Mouse (Mus musculus): ENCODE measurements around the gene Dock10.

Gene Dock10

GRCm38 (mm10) chr1:80512210-80512948 lies 245.9 kb downstream of the Dock10 start:
- no peak for TF ChIP-seq GATA4 (IDR thresholded peaks at IDR 0.05; ENCODE audit: insufficient replicate concordance, low read length)

GRCm38 (mm10) chr1:80504757-80505156 lies 253.6 kb downstream of the Dock10 start:
- no peak for TF ChIP-seq GATA4 (IDR thresholded peaks at IDR 0.05; ENCODE audit: insufficient replicate concordance, low read length)

- no peak for TF ChIP-seq GATA4 (IDR thresholded peaks at IDR 0.05; ENCODE audit: insufficient replicate concordance, low read length)
These were observed 254.2 kb downstream of the Dock10 start for GRCm38 (mm10) chr1:80504081-80504480.

- TF ChIP-seq GATA4 (IDR thresholded peaks at IDR 0.05; ENCODE audit: insufficient replicate concordance, low read length), result no peak
These were observed 255.7 kb downstream of the Dock10 start for GRCm38 (mm10) chr1:80502456-80503165.

GRCm38 (mm10) chr1:80499264-80499663 lies 259.1 kb downstream of the Dock10 start:
- no peak for TF ChIP-seq GATA4 (IDR thresholded peaks at IDR 0.05; ENCODE audit: insufficient replicate concordance, low read length)

GRCm38 (mm10) chr1:80496360-80496759 lies 262.0 kb downstream of the Dock10 start:
- TF ChIP-seq GATA4 (IDR thresholded peaks at IDR 0.05; ENCODE audit: insufficient replicate concordance, low read length), result no peak

GRCm38 (mm10) chr1:80483419-80483818 lies 274.9 kb downstream of the Dock10 start:
- TF ChIP-seq GATA4 (IDR thresholded peaks at IDR 0.05; ENCODE audit: insufficient replicate concordance, low read length), result no peak

- no peak for TF ChIP-seq GATA4 (IDR thresholded peaks at IDR 0.05; ENCODE audit: insufficient replicate concordance, low read length)
These were observed 283.4 kb downstream of the Dock10 start for GRCm38 (mm10) chr1:80474942-80475341.

GRCm38 (mm10) chr1:80472395-80472794 lies 285.9 kb downstream of the Dock10 start:
- TF ChIP-seq GATA4 (IDR thresholded peaks at IDR 0.05; ENCODE audit: insufficient replicate concordance, low read length), result no peak

GRCm38 (mm10) chr1:80461348-80461747 lies 297.0 kb downstream of the Dock10 start, which contains the start of gene Gm45261:
TSS of gene Gm45261 (minus strand) at chr1:80461448.
- TF ChIP-seq GATA4 (IDR thresholded peaks at IDR 0.05; ENCODE audit: insufficient replicate concordance, low read length), result no peak

GRCm38 (mm10) chr1:80459923-80460322 lies 298.4 kb downstream of the Dock10 start:
- no peak for TF ChIP-seq GATA4 (IDR thresholded peaks at IDR 0.05; ENCODE audit: insufficient replicate concordance, low read length)

GRCm38 (mm10) chr1:80459477-80459876 lies 298.9 kb downstream of the Dock10 start:
- TF ChIP-seq GATA4 (IDR thresholded peaks at IDR 0.05; ENCODE audit: insufficient replicate concordance, low read length), result no peak

GRCm38 (mm10) chr1:80453971-80454370 lies 304.4 kb downstream of the Dock10 start:
- no peak for TF ChIP-seq GATA4 (IDR thresholded peaks at IDR 0.05; ENCODE audit: insufficient replicate concordance, low read length)

- no peak for TF ChIP-seq GATA4 (IDR thresholded peaks at IDR 0.05; ENCODE audit: insufficient replicate concordance, low read length)
These were observed 306.3 kb downstream of the Dock10 start for GRCm38 (mm10) chr1:80451914-80452549.
